Mouse (Mus musculus): ENCODE results near the gene Igdcc4. TPM values are rescaled to one million over a fixed set of nuclear protein-coding genes. Genes with fewer than 3 reads are reported as not detected.

The Igdcc4 gene
- polyA plus RNA-seq, 1 experiment from 2014 or later, result 11.0 TPM

DNA sequence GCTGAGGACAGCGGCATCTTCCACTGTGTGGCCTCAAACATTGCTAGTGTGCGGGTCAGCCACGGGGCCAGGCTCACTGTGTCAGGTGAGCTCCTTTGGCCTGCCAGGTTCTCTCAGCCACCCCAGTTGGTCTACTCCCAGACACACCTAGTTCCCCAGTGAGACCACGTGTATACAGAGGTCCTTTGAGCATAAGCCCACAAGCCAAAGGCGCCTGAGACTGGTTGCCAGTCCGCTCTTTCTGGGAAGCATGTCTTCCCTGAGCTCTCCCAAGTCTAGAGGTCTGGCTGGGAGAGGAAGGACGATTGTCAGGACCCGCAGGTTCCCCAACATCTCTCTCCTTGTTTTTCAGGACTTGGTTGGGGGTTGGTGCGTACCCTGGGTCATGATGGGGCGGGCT lies 76.6 kb downstream of the Igdcc4 start:
- no peak for ATAC-seq (ENCODE audit: extremely low read depth, insufficient number of reproducible peaks, low FRiP score, low TSS enrichment)
- Histone ChIP-seq H3K36me3 (no peaks in the 10 kb centered on the region), H3K9ac (no peak overlapping the region), H3K4me2 (no peak overlapping the region), H3K27ac (replicated peaks) (no peak overlapping the region), H3K4me3 (no peak overlapping the region), H3K9me3 (no peaks in the 10 kb centered on the region), H3K4me1 (peaks cover 43% of the 10 kb centered on the region), H3K27me3 (replicated peaks) (peaks cover 30% of the 10 kb centered on the region)
- WGBS, result 55% methylated on average over 10 of the region's 10 CpGs

DNA sequence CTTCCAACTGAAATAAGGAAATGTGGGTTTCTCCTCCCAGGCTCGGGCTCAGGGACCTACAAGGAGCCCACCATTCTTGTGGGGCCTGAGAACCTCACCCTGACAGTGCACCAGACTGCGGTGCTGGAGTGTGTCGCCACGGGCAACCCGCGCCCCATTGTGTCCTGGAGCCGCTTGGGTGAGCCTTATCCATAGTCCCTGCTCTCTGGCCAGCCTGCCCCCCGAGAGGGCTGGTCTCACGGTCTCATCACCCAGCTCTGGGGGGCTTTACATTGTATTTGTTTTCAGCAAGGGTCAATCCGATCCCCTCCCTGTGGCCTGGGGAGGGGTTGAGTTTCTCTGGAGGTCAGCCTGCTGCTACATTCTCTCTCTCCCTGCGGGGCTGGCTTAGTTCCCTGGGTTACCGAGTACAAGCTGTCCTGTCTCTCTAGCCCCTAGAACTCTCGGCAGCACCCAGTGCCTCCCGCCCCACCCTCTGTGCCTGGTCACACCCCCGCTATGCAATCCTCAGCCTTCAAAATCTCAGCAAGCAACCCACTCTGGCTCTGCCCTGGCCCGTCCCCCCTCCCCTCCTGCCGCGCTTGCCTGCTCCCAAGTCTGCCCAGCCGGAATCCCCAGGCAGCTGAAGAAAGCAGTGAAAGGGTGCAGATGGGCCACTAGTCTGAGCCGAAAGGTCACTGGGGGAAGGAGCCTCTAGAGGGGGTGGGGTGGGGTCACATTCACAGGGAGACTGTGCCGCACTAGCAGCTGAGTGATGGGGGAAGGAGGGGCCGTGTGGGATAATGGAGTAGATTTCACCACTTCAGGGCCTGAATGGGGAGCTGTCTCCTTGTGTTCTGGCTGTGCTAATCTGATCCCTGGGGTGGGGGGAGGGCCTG lies 77.3 kb downstream of the Igdcc4 start:
- Histone ChIP-seq H3K4me3 (peak overlapping the region; percentile 16), H3K9me3 (no peaks in the 10 kb centered on the region), H3K4me2 (peak overlapping the region; percentile 62), H3K27ac (replicated peaks) (0 out of 2 replicates have a peak overlapping the region, but pooled peaks have one; percentile 10), H3K27me3 (replicated peaks) (peaks cover 31% of the 10 kb centered on the region), H3K4me1 (peaks cover 43% of the 10 kb centered on the region), H3K9ac (peak overlapping the region; percentile 70), H3K36me3 (no peaks in the 10 kb centered on the region)
- WGBS, result 9% methylated on average over 22 of the region's 22 CpGs
- ATAC-seq (ENCODE audit: extremely low read depth, insufficient number of reproducible peaks, low FRiP score, low TSS enrichment), result 0 out of 2 replicates have a peak, but pooled peaks have one; percentile 26

DNA sequence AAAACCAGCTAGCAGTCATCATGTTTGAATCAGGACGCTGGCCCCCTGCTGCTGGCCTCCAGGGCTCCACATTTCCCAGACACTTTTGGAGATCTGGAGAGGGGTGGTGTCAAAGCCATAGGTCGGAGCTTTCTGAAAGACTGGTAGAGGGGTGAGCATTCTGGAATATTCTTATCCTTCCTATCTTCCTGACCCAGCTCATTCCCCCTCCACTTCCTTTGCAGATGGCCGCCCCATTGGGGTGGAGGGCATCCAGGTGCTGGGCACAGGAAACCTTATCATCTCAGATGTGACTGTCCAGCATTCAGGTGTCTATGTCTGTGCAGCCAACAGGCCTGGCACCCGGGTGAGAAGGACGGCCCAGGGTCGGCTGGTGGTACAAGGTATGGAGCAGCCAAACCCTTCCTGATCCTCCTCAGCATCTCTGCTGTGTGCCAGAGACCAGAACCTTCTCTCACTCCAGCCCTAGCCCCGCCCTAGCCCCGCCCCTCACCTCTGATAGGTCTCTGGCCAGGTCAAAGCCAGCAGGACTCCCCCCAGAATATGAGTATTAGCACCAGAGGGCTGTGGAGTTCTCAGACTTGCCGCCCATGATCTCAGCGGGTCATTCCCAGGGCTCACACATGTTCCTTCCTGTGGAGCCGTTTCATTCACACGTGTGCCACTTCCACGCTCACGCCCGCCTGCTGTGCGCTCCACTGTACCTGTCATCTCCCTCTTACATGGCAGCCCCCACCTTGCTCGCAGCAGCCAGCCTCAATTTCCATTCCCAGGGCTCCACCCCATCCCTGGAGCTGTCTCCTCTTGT lies 78.7 kb downstream of the Igdcc4 start:
- H3K27me3 ChIP-seq (replicated peaks), result peaks cover 31% of the 10 kb centered on the region
- H3K36me3 ChIP-seq, result no peaks in the 10 kb centered on the region
- H3K4me1 ChIP-seq, result peaks cover 43% of the 10 kb centered on the region
- no peak overlapping the region for H3K27ac ChIP-seq (replicated peaks)
- no peak overlapping the region for H3K9ac ChIP-seq
- ATAC-seq (ENCODE audit: extremely low read depth, insufficient number of reproducible peaks, low FRiP score, low TSS enrichment), result no peak
- peak overlapping the region; percentile 47 for H3K4me2 ChIP-seq
- no peaks in the 10 kb centered on the region for H3K9me3 ChIP-seq
- peak overlapping the region; percentile 8; the same call in 1 of the 2 replicates for H3K4me3 ChIP-seq
- WGBS, result 23% methylated on average over 17 of the region's 17 CpGs

Other genes starting within 250 kb of the Igdcc4 start
- 0.04 and 0.05 TPM in 2 replicates for gene Slc24a1, start 149.9 kb upstream of the Igdcc4 start, polyA plus RNA-seq (2015; fragmentation: Nextera tagmentation; extraction: Ambion mirVana)
- gene Ints14, start 140.6 kb upstream of the Igdcc4 start, polyA plus RNA-seq (2015; fragmentation: Nextera tagmentation; extraction: Ambion mirVana), result 40.1 and 40.7 TPM in 2 replicates
- 51.7 and 52.9 TPM in 2 replicates for gene Hacd3, start 79.8 kb upstream of the Igdcc4 start, polyA plus RNA-seq (2015; fragmentation: Nextera tagmentation; extraction: Ambion mirVana)
- gene Dpp8, start 69.1 kb upstream of the Igdcc4 start, polyA plus RNA-seq (2015; fragmentation: Nextera tagmentation; extraction: Ambion mirVana), result 26.1 and 28.0 TPM in 2 replicates
- gene Igdcc3, start 39.7 kb downstream of the Igdcc4 start, polyA plus RNA-seq (2015; fragmentation: Nextera tagmentation; extraction: Ambion mirVana), result 0.88 and 0.98 TPM in 2 replicates
- gene Parp16, start 93.9 kb downstream of the Igdcc4 start, polyA plus RNA-seq (2015; fragmentation: Nextera tagmentation; extraction: Ambion mirVana), result 4.5 and 5.1 TPM in 2 replicates
- 0.04 TPM in 1 of 2 replicates, not detected in the other for gene Cilp, start 163.7 kb downstream of the Igdcc4 start, polyA plus RNA-seq (2015; fragmentation: Nextera tagmentation; extraction: Ambion mirVana)
- 40.4 and 41.3 TPM in 2 replicates for gene Clpx, start 192.8 kb downstream of the Igdcc4 start, polyA plus RNA-seq (2015; fragmentation: Nextera tagmentation; extraction: Ambion mirVana)
- 5.3 and 5.9 TPM in 2 replicates for gene Pdcd7, start 244.6 kb downstream of the Igdcc4 start, polyA plus RNA-seq (2015; fragmentation: Nextera tagmentation; extraction: Ambion mirVana)

Measured in heart, embryonic 13.5 days (tissue).